Mouse (Mus musculus): ENCODE measurements at regions not wholly inside any gene's neighbourhood (a gene's known extent, or its start where the extent isn't known, plus 50 kb on each side); places are given as distances from the start of the nearest gene placed in this dataset.

GRCm38 (mm10) chr13:110683259-110684041, 288.6 kb downstream of the Plk2 start:
- no peak for DNase-seq (ENCODE audit: low read depth, low spot score)
- in situ Hi-C loops (cut with MboI; ENCODE audit: low pct_unique_long_range_greater_than_20kb) = no loop called here
- no peak for TF ChIP-seq CTCF (IDR thresholded peaks at IDR 0.05)
- ChIA-PET CTCF (no interaction called here), POLR2A (interaction anchor here (0.5 to 0.7 kb wide), 2 partner anchors 23 to 330 kb away, joined by 3 read pairs; no protein-coding TSS in a partner anchor)
- no peak for ATAC-seq
- H3K27me3 ChIP-seq = no peaks in the 10 kb centered on the region

- ATAC-seq = no peak
- CTCF ChIA-PET = no interaction called here
- in situ Hi-C loops (cut with MboI; ENCODE audit: low pct_unique_long_range_greater_than_20kb) = no loop called here
Measured at GRCm38 (mm10) chr13:110688796-110689195, 293.9 kb downstream of the Plk2 start.

GRCm38 (mm10) chr13:110690501-110691255, 295.8 kb downstream of the Plk2 start:
- DNase-seq (ENCODE audit: low read depth, low spot score) = no peak
- peak; percentile 65 for ATAC-seq
- H3K27me3 ChIP-seq = no peaks in the 10 kb centered on the region
- ChIA-PET CTCF (interaction anchor here (0.9 to 1.0 kb wide), 2 partner anchors 14 to 39 kb away, joined by 3 read pairs; no protein-coding TSS in a partner anchor), POLR2A (no interaction called here)
- TF ChIP-seq CTCF (IDR thresholded peaks at IDR 0.05) = no peak
- in situ Hi-C loops (cut with MboI; ENCODE audit: low pct_unique_long_range_greater_than_20kb) = no loop called here

More at GRCm38 (mm10) chr13:110688796-110689195, 293.9 kb downstream of the Plk2 start:
- no peaks in the 10 kb centered on the region for H3K27me3 ChIP-seq
- POLR2A ChIA-PET = no interaction called here
- no peak for DNase-seq (ENCODE audit: low read depth, low spot score)
- no peak for TF ChIP-seq CTCF (IDR thresholded peaks at IDR 0.05)

GRCm38 (mm10) chr13:110692696-110693095, 297.9 kb downstream of the Plk2 start:
- DNase-seq (ENCODE audit: low read depth, low spot score) (no peak), ATAC-seq (no peak)
- ChIA-PET POLR2A (no interaction called here), CTCF (no interaction called here)
- H3K27me3 ChIP-seq = no peaks in the 10 kb centered on the region
- TF ChIP-seq CTCF (IDR thresholded peaks at IDR 0.05) = no peak
- in situ Hi-C loops (cut with MboI; ENCODE audit: low pct_unique_long_range_greater_than_20kb) = no loop called here

- CTCF ChIA-PET = no interaction called here
- in situ Hi-C loops (cut with MboI; ENCODE audit: low pct_unique_long_range_greater_than_20kb) = no loop called here
- no peak for ATAC-seq
- no peaks in the 10 kb centered on the region for H3K27me3 ChIP-seq
- POLR2A ChIA-PET = no interaction called here
- DNase-seq (ENCODE audit: low read depth, low spot score) = no peak
- no peak for TF ChIP-seq CTCF (IDR thresholded peaks at IDR 0.05)
Measured at GRCm38 (mm10) chr13:110694876-110695275, 300.0 kb downstream of the Plk2 start.

GRCm38 (mm10) chr13:110696549-110696948, 301.7 kb downstream of the Plk2 start:
- DNase-seq (ENCODE audit: low read depth, low spot score) (no peak), ATAC-seq (no peak)
- no peaks in the 10 kb centered on the region for H3K27me3 ChIP-seq
- CTCF ChIA-PET = no interaction called here
- in situ Hi-C loops (cut with MboI; ENCODE audit: low pct_unique_long_range_greater_than_20kb) = no loop called here
- POLR2A ChIA-PET = no interaction called here
- no peak for TF ChIP-seq CTCF (IDR thresholded peaks at IDR 0.05)

GRCm38 (mm10) chr13:110704261-110704660, 309.4 kb downstream of the Plk2 start:
- DNase-seq (ENCODE audit: low read depth, low spot score) = no peak
- TF ChIP-seq CTCF (IDR thresholded peaks at IDR 0.05) = no peak
- H3K27me3 ChIP-seq = no peaks in the 10 kb centered on the region
- ChIA-PET CTCF (no interaction called here), POLR2A (no interaction called here)
- ATAC-seq = no peak
- in situ Hi-C loops (cut with MboI; ENCODE audit: low pct_unique_long_range_greater_than_20kb) = no loop called here

- POLR2A ChIA-PET = interaction anchor here (0.7 kb wide), 1 partner anchor 9 kb away, joined by 3 read pairs; no protein-coding TSS in a partner anchor
- DNase-seq (ENCODE audit: low read depth, low spot score) (no peak), ATAC-seq (no peak)
- CTCF ChIA-PET = interaction anchor here (1.9 kb wide), 1 partner anchor 10 kb away, joined by 5 read pairs; no protein-coding TSS in a partner anchor
- no peak for TF ChIP-seq CTCF (IDR thresholded peaks at IDR 0.05)
- in situ Hi-C loops (cut with MboI; ENCODE audit: low pct_unique_long_range_greater_than_20kb) = no loop called here
- H3K27me3 ChIP-seq = no peaks in the 10 kb centered on the region
Measured at GRCm38 (mm10) chr13:110710847-110711246, 316.0 kb downstream of the Plk2 start.

GRCm38 (mm10) chr13:110712527-110712926, 317.7 kb downstream of the Plk2 start:
- ATAC-seq = no peak
- POLR2A ChIA-PET = no interaction called here
- CTCF ChIA-PET = no interaction called here
- H3K27me3 ChIP-seq = no peaks in the 10 kb centered on the region
- in situ Hi-C loops (cut with MboI; ENCODE audit: low pct_unique_long_range_greater_than_20kb) = no loop called here
- no peak for DNase-seq (ENCODE audit: low read depth, low spot score)
- no peak for TF ChIP-seq CTCF (IDR thresholded peaks at IDR 0.05)

- in situ Hi-C loops (cut with MboI; ENCODE audit: low pct_unique_long_range_greater_than_20kb) = no loop called here
- H3K27me3 ChIP-seq = no peaks in the 10 kb centered on the region
- TF ChIP-seq CTCF (IDR thresholded peaks at IDR 0.05) = no peak
- POLR2A ChIA-PET = no interaction called here
- DNase-seq (ENCODE audit: low read depth, low spot score) (no peak), ATAC-seq (no peak)
- CTCF ChIA-PET = interaction anchor here (1.8 kb wide), 1 partner anchor 11 kb away, joined by 5 read pairs; no protein-coding TSS in a partner anchor
Measured at GRCm38 (mm10) chr13:110722170-110722569, 327.3 kb downstream of the Plk2 start.

GRCm38 (mm10) chr13:110722752-110723151, 327.9 kb downstream of the Plk2 start:
- ATAC-seq = no peak
- DNase-seq (ENCODE audit: low read depth, low spot score) = no peak
- in situ Hi-C loops (cut with MboI; ENCODE audit: low pct_unique_long_range_greater_than_20kb) = no loop called here
- ChIA-PET POLR2A (no interaction called here), CTCF (no interaction called here)
- H3K27me3 ChIP-seq = no peaks in the 10 kb centered on the region
- TF ChIP-seq CTCF (IDR thresholded peaks at IDR 0.05) = no peak
